Mouse (Mus musculus): Measurements from ENCODE around the gene Igfbp6.

DNA sequence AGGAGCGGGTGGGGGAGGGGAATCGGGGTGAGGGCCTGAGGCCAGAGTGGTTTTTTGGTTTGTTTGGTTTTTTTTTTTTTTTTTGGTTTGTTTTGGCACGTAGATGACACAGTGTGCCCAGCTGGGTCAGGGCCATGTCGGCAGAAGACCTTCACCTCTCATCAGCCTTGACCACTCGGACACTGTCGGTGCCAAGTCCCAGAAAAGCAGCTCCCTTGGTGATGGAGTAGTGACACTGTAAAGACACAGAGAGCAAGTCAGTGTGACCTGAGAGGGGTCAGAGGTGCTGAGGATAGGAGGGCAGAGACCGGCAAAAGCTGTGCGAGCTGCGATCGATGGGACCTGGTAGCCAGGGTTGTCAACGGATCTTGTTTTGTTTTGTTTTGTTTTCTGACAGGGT, 42.1 kb downstream of the Igfbp6 start:
- TF ChIP-seq POLR2A (IDR thresholded peaks at IDR 0.05; ENCODE audit: control insufficient read depth, low read depth, low read length) (no peak), CTCF (IDR thresholded peaks at IDR 0.05; ENCODE audit: control insufficient read depth, insufficient read depth, insufficient replicate concordance, low read depth, low read length) (no peak)
